Mouse (Mus musculus): Measurements from ENCODE around the gene Vmn2r118.

The Vmn2r118 gene

DNA sequence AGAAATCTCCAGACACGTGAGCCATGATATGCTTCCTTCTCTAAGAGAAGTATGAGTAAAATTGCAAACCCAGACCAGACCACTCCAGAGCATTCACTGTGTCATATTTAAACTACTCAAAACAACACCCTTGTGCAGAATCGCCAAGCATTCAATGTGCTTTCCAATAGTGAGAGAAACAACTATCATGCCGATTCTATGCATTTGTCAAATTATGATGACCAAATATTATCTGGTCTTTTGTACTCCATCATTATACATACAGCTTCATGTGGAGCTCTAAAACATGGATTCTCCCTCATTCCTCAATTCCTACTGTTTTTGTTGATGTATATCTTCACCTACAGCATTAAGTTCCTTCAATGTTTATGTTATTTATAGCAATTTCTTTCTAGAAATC, at the start of gene Vmn2r118:
Gene Vmn2r118, minus strand, starts transcription at position 101 of the 400 bp plus-strand sequence.
- no peak for DNase-seq

DNA sequence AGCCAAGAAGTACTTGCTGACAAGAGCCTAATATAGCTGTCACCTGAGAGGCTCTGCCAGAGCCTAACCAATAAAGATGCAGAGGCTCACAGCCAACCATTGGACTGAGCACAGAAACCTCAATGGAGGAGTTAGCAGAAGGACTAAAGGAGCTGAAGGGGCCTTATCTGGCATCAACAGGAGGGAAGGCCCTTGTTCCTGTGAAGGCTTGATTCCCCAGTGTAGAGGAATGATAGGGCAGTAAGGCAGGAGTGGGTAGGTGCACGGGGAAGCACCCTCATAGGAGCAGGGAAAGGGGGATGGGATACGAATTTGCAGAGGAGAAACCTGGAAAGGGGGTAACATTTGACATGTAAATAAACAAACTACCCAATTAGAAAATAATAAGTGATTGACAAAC, 36.1 kb upstream of the Vmn2r118 start:
- DNase-seq, result no peak

DNA sequence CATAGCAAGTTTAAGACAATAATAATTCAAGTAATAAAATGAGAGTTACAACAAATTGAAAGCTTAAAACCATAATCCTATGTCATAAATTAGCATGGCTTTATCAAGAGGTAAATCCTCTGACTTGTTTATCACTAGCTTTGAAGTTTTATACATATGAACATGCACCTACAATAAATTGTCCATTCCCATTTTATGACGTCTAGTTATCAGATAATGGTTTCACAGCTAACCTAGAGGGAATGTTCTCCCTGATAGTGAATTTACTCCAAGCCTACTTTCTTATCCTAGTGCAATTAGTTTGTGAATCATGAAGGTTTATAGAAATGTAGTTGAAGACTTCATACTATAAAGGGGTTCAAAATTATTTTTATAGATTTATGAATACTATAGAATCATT, 34.2 kb downstream of the Vmn2r118 start:
- DNase-seq, result no peak

DNA sequence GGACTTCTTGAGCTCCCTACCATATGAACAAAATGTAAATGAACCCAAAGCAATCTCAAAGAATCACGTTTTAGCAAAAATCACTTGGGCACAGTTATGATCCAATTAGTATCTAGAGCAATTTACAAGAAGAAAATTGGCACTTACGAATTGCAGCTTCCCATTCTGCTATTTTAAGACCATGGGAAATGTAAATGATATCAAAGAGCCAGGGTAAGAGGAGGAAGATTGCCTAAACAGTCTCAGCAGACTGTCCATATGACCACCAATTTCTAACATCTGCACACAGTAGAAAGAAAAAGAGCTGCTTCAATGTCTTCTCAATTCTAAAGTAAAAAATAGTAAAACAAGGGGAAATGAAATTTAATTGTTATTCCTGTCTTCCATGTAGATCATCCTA, 63.2 kb downstream of the Vmn2r118 start:
- DNase-seq, result no peak

DNA sequence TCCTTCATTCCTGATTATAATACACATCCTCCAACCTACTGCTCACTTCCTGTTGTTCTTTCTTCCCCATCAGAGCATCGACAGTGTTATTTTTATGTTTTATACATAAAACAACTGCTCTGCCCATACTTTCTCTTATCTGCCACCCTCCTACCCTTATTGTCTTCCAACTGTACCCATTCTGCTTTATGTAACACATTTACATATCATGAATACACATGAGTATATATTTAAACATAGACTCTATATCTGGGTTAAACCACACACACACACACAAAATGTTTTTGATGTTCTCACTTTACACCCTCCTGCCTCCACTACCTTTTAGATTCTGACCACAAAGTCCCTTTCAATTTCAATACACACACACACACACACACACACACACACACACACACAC, 76.5 kb downstream of the Vmn2r118 start:
- DNase-seq, result no peak

Measured in cerebellum, adult 18-20 months (tissue).